Mouse (Mus musculus) v-Abl transformed pro-B cells (cell line): Measurements from ENCODE around the gene Olfr170.
"Not testable (repeated sequence)": the region's sequence is repeated elsewhere in the genome, so short reads cannot be mapped to it uniquely, and the experiment has no call there.

Source experiments
- in situ Hi-C, 2 experiments: fragments of 400-800 bp; cut with MboI; formaldehyde crosslinking; loops; one replicate each; pipeline ENCODE4 v1.15.1; 2025; ENCODE audit not compliant: unreplicated experiment in 2 of 2

Gene Olfr170

GRCm38 (mm10) chr16:19611782-19612181 lies at the start of gene Olfr170:
Gene Olfr170, minus strand, starts transcription at chr16:19611882.
- in situ Hi-C loops = not testable (repeated sequence)

- in situ Hi-C loops = no loop called here
These were observed 18.1 kb upstream of the Olfr170 start, which contains the start of gene Olfr171 for GRCm38 (mm10) chr16:19629816-19630215. Gene Olfr171, minus strand, starts transcription at chr16:19629916.

GRCm38 (mm10) chr16:19603166-19603565 lies 8.5 kb downstream of the Olfr170 start:
- in situ Hi-C loops = no loop called here

- in situ Hi-C loops = not testable (repeated sequence)
These were observed 40.0 kb downstream of the Olfr170 start, which contains the start of gene Olfr169 for GRCm38 (mm10) chr16:19571709-19572108. Gene Olfr169, minus strand, starts transcription at chr16:19571809.
